Mouse (Mus musculus) MEL (cell line): ENCODE results near the gene 0610010F05Rik.

ENCODE experiments used
- CTCF ChIP-seq, 3 experiments: IDR thresholded peaks in 2 of 3; conservative IDR thresholded peaks in 1 of 3; 2 replicates each; pipeline ENCODE4 v1.5.1; 2011 to 2012; ENCODE audit warnings: low read length in 3 of 3, low read depth in 2 of 3, mild to moderate bottlenecking in 2 of 3, improper control_type of control experiment in 1 of 3, inconsistent platforms in 1 of 3, mixed read lengths in 1 of 3, moderate library complexity in 1 of 3; ENCODE audit not compliant: control insufficient read depth in 1 of 3, insufficient read depth in 1 of 3, poor library complexity in 1 of 3, severe bottlenecking in 1 of 3
- MYC ChIP-seq: IDR thresholded peaks from 2 replicates; pipeline ENCODE4 v1.6.1; 2011; ENCODE audit warnings: low read depth, mild to moderate bottlenecking, low read length, improper control_type of control experiment, moderate library complexity
- USF1 ChIP-seq: IDR thresholded peaks from 2 replicates; pipeline ENCODE4 v1.6.1; 2014; ENCODE audit warnings: low read depth, mild to moderate bottlenecking, inconsistent platforms, low read length, improper control_type of control experiment, moderate library complexity

- TF ChIP-seq USF1 (no peak), MYC (no peak), CTCF (IDR thresholded peaks at IDR 0.05 in 2 of 3, conservative IDR thresholded peaks at IDR 0.05 in 1 of 3; ENCODE audit: control insufficient read depth in 1 of 3, insufficient read depth in 1 of 3, low read depth in 2 of 3, low read length in 3 of 3, poor library complexity in 1 of 3, severe bottlenecking in 1 of 3) (no peak)
Measured at GRCm38 (mm10) chr11:23666526-23666925, 33.1 kb upstream of the 0610010F05Rik start.
